Mouse (Mus musculus): ENCODE measurements around the gene Acvr1b.

Gene Acvr1b

DNA sequence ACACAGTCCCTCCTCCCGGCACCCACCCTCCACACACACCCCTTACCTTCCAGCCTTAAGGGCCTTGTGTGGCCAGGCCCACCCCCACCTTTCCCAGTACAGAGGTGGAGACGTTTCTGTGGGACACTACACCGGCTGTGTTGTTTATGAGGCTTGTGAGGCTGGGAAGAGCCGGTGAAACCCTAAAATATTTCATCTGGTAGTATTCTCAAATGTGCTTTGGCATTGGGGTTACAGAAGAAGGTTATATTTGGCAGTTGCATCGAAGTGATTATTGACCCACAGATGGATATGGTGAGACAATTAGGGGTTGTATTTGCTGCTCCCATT, 1.2 kb downstream of the Acvr1b start:
- DNase-seq (ENCODE audit: extremely low spot score) = no peak

DNA sequence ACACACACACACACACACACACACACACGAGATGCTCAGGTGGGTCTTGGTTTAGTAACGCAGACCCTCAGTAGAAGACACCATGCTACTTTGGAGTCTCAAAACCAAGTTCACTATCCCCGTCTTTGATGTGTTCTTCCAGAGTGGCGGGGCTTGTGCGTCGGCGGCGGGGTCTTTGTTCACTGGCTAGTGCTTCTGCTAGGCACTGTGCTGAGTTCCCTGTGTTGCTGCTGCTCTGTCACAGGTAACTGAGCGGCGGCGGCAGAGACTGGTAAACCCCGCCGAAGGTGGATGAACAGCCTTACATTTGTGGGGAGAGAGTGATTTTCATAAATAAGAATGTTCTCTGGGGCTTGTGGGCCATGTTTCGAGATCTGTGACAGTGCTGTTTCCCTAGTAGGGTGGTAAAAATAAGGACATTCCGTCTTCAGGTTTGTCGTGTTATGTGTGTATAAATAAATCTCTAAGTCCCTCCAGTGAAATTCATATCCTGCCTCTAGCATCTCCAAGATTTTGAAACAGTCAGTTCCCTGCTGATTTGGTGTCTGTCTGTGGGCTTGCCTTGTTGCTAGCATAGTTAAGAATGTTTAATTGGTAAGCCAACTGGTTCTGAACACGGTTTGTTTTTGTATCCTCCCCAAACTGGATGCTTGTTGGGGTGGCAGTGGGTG, 1.9 kb downstream of the Acvr1b start:
- DNase-seq (ENCODE audit: extremely low spot score) = no peak

DNA sequence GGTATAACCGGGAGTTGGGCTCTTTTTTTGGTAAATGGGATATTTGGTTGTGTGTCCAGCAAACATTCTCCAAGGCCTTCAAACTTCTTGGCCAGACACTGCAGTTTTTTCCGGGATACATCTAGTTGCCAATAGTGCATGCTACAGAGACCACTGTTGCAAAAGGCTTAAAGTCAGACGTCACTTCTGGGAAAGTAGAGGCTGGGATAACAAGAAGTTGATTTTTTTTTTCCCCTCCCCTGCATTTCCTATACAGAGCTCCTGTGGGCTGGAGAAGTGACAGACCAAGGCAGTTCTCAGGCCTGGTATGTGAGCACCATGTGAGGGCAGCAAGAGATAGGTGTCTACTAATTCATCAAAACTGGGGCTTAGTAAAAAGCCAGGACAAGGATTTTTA, 2.4 kb downstream of the Acvr1b start:
- no peak for DNase-seq (ENCODE audit: extremely low spot score)

DNA sequence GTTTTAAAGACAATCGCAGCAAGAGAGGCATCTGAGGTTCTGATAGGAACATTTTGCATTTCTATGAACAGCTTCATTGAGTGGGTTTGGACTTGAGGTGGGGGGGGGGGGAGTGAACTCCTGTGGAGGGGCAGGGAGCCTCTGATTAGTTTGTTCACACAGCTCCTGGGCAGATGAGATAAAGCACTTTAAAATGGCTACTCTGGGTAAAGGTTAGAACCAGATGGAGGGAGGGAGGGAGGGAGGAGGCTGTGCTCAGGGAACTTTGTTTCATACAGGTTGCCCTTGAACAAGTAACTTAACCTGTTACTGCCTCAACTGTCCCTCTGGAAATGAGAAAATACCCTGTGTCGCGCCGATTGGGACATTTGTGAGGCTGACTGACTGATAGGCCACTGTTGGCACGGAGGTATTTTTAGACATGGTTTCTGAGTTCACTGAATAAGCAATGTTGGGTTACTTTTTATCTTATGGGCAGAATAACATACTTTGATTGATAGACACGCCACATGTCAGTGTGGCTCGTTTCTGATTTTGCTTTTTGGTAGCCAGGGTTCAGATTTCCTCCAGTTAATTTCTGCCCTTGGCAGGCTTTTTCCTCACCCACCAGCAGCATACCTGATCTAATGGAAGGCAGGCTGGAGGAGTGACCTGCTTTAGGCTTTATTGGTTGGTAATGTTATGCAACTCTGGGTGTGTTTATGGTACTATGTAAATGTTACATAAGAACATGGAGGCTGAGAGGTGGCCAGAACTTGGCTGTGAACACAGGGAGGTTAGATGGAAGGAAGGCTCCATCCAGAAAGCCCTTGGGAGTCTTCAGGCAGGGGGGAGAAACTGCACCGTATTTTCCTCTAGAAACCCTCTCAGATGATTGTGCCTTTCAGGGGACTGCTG, 3.2 kb downstream of the Acvr1b start:
- no peak for DNase-seq (ENCODE audit: extremely low spot score)

DNA sequence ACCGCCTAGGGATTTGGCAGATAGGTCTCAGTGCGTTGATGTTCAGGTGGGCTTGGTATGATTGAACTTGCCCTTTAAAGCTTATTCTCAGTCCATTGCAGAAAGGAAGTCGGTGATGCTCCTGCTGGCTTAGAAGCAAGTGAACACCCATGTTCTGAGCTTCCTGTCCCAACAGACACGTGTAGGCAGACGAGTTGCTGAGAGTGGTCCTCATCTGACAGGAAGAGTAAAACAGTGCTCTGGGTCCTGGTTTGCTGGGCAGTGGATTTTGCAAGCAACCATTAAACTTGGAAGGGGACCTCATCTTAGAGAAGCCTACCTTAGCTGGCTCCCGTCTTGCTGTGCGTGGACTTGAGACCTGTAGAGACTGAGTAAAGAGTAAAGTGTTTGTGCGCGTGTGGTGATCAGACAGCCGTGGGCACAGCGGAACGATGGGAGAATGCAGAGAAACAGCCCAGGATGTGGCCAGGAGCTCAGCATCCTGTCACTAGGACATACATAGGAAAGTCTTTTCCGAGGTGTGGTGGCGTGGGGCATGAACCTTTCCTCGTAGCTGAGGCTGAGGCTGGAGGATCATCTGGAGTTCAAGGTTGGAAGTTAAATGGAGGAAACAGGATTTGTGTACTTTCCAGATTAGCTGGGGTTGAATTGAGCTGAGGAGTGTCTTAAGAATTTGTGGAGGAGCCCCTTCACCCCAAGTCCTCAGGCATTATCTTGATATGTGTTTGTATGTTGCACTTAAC, 6.7 kb downstream of the Acvr1b start:
- DNase-seq (ENCODE audit: extremely low spot score) = no peak

DNA sequence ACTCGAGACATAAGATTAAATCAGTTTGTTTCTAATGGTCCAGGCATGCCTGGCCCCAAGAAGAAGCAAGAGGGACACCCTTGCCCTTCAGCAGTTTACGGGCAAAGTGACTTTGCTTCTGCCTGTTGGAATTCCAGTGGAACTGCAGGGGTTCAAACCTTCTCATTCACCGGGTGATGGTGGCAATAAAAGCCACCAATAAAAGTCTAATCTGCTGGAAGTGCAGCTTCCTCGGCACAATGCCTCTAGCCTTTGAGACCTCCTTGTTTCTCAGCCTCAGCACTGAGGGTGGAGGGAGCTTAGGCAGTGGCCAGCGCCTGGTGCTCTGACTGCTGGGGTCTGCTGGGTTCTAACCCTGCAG, 7.2 kb downstream of the Acvr1b start:
- DNase-seq (ENCODE audit: extremely low spot score) = no peak

DNA sequence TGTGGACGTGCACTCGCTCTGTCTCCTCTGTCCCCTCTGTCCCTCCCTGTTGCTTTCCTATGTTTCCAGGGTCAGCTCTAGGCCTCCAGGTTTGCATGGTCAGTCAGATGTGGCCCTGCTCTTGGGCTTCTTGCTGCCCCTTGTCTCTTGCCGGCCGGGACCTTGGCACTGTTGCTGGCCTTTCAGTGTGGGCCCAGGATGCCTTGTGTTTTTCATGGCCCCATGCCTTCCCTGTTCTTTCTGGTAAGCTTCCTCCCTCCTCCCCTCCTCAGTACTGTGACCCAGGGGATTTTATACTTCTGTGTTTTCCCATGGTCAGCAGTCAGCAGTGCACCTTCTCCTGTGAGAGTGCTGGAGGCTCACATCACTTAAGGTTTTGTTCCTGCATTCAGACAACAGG, 7.6 kb downstream of the Acvr1b start:
- DNase-seq (ENCODE audit: extremely low spot score) = no peak

DNA sequence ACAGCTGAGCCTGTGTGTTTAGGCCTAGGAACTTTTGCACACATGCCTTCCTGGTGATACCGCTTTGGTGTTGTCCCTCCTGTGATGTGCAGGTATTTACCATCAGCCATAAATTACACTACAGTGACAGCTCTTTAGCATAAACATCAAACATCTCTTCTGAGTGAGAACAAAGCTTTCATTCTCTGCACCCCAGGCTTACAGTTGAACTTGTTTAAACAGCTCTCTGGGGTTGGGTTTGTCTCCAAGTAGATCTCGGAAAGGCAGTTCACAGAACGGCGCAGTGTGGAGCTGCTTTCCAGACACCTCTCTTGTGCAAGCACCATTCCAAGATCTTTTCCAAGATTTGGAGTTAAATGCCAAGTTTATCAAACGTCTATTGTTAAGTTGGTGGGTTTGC, 8.8 kb downstream of the Acvr1b start:
- no peak for DNase-seq (ENCODE audit: extremely low spot score)

DNA sequence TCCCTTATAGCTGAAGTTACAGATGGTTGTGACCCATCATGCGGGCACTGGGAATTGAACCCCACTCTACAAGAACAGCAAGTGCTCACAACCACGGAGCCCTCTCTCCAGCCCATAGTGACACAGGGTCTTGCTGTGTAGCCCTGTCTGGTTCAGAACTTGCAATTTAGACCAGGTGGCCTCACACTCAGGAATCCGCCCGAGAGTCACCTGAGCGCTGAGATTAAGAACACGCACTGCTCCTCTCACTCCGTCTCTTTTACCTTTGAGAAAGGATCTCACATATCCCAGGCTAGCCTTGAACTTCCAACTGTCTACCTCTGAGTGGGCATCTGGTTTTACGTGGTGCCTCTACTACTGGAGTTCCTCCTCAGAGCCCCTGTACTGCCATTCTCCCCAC, 10.4 kb downstream of the Acvr1b start:
- DNase-seq (ENCODE audit: extremely low spot score) = no peak

DNA sequence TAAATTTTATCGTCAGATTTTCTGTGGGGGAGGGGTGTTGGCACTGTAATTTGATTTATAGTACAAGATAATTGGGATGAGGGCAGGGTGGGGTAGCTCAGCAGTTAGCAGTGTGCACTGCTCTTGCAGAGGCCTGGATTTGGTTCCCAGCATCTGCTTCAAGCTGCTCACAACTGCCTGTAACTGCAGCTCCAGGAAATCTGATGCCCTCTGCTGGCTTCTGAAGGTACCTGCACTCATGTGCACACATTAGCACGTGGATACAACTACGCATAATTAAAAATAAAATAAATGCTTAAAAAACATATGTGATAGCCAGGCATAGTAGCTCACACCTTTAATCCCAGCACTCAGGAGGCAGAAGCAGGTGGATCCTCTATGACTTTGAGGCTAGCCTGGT, 11.7 kb downstream of the Acvr1b start:
- DNase-seq (ENCODE audit: extremely low spot score) = no peak

DNA sequence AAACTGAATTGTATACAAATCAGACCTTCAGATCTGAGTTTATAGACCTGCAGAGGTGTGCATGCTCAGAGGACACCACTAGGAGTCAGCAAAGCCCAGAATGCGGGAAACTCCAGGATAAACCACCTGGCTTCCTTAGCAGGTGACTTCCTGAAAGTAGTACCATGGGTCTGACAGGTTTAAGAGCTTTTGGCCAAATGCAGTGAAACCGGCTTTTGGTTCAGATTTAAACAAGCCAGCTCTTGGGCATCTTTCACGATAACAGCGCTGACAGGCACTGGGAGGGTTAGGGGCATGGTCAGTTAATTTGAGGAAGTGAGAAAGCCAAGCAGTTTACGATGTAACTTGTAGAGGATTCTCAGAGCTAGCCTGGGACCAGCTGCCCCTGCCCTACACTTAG, 14.0 kb downstream of the Acvr1b start:
- DNase-seq (ENCODE audit: extremely low spot score) = no peak

DNA sequence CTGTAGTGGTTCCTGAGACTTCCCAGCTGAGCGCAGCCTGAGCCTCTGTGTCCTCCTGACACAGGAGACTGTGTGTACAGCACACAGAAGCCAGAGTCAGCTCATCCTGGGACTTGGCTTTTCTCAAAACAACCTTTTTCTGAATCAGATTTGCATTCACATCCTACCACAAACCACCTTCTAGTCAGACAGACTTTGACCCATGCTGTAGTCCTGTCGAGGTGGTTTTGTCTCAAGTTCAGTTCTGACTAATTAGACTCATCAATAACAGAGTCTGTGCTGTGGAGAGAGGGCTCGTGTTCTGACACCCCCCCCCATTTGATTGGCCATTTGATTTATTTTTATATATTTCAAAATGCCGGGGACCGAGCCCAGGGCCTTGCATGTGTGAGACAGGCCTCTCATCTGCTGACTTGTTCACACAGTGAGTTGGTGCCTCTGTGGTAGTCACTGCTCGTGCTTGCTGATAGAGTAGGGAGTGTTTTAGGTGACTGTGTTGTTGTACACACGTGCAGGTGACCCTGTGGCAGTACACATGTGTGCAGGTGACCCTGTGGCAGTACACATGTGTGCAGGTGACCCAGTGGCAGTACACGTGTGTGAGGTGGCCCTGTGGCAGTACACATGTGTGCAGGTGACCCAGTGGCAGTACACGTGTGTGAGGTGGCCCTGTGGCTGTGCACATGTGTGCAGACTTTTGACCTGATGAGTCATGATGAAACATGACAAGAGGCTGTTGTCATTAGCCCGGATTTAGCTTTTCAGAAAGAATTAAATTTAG, 16.3 kb downstream of the Acvr1b start:
- no peak for DNase-seq (ENCODE audit: extremely low spot score)

DNA sequence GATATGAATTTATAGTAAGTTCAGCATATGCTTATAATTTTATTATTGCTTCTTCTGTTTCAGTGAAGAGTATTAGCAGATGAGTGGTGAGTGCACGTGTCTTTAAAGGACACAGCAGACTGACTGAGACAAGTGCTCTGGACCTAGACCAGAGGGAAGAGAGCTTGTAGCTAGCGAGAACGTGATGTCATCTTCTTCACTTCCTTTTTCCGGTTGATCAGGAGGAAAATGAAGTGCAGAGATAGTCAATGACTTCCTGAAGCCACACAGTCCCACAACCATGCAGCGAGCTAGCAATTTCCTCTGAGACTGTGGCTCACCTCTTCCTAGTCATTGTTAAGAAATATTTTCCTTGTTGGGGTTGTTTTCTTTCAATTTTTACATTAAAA, 16.9 kb downstream of the Acvr1b start:
- no peak for DNase-seq (ENCODE audit: extremely low spot score)

DNA sequence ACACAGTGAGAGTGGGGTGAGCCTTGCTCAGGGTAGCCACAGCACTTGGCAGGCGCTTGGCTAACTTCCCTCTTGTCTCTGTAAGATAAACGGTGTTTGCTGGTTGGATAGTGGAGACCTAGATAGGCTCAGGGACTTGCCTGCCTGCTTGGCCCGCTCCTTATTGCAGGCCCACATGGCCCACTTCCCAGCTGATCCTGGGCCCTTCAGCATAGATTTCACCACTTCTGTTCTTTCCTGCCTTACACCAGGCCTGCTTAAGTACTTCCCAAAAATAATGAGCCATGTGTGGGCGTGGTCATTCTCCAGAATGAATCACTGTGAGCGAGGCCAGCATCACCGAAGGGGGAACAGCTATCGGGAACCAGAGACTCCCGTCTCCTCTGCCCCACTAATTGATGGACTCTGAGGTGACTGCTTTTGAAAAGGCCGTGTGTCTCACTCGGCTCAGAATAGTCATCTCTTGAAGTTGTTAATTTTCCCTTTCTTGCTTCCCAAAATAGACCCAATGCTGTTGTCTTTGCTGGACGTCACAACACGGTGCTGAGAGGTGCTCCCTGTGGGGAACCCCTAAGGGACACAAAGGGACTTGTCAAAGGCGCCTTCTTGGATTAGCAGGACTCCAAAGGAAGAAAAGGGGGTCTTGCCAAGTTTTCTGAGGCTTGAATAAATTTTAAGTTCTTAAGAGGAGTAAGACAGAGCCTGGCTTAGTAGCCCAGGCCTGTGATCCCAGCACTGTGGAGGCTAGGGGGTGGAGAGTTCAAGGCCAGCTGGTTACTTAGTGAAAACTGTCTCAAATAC, 17.8 kb downstream of the Acvr1b start:
- no peak for DNase-seq (ENCODE audit: extremely low spot score)

DNA sequence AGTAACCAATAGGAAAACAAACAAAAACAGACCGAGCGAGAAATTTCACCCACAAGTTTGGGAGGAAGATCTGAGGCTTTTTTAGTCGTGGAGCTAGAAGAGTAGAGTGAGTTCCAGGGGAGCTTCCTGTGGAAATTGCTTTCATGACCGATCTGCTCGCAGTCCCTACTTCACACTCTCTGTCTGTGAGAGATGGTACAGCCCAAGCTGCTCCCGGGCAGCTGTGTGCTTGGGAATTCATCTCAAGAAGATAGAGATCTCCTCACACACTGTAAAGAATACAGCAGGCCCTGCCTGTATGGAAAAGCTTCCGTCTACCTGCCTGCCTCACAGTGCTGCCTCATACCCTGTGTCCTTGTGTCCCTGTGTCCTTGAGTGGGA, 18.4 kb downstream of the Acvr1b start:
- DNase-seq (ENCODE audit: extremely low spot score) = no peak

DNA sequence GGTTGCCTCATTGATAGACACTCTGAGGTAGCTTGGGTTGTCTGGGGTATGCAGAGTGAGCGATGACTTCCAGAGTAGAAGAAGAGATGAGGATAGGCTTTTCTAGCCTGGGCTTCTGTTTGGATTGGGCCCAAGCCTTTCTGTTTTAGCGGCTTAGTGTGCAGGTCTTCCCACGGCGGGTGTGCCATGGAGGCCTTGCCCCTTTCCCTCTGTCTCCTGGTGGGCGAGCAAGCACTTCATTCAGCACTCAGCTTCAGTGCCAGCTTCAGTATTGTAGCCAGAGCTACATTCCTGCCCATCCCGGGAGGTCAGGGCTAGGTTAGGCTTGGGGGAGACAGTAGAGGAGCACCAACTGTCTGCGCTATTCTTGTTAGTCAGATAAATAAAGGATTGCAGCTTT, 18.8 kb downstream of the Acvr1b start:
- no peak for DNase-seq (ENCODE audit: extremely low spot score)

DNA sequence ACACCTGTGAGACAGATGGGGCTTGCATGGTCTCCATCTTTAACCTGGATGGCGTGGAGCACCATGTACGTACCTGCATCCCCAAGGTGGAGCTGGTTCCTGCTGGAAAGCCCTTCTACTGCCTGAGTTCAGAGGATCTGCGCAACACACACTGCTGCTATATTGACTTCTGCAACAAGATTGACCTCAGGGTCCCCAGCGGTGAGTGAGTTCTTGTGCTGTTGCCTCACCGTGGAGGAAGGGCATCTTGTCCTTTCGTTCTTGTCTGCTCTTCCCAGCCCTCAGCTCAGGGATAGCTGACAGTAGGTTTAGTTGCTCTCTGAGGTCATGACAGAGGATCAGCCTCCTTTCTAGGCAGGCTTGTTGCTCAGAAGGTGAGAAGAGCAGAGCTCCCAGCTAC, 20.1 kb downstream of the Acvr1b start:
- no peak for DNase-seq (ENCODE audit: extremely low spot score)

DNA sequence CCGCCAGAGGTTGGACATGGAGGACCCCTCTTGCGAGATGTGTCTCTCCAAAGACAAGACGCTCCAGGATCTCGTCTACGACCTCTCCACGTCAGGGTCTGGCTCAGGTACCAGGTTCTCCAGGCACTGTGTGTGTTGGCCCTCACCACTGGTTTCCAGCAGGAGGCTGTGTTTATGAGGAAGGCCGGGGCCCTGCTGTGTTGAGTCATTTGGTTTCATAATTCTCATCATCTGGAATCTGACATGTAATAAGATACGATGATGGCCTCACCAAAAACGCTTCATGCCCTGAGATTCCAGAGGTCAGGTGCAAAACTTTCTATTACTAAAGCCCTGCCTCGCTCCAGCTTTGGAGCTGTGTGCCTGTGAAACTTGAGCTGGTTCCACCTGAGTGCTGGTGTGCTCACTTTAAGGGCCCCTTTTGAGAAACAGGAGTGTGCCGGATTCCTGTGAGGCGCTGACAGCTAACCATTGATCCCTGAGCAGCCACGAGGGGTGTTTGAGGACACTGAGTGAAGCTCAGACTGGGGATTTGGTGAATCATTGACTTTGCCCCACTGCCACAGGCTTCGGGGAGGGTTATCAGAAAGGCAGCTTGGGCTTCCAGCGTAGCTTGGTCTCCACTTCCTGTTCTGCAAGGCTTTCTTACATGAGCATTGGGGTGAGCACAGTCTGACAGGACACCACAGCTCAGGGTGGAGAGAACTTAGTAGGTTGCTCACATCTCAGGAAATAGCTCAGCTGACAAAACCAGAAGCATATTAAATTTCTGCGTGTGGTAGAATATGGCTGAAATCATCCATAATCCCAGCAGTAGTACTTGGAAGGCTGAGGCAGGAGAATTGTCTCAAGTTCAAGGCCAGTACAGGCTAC, 21.3 kb downstream of the Acvr1b start:
- no peak for DNase-seq (ENCODE audit: extremely low spot score)

DNA sequence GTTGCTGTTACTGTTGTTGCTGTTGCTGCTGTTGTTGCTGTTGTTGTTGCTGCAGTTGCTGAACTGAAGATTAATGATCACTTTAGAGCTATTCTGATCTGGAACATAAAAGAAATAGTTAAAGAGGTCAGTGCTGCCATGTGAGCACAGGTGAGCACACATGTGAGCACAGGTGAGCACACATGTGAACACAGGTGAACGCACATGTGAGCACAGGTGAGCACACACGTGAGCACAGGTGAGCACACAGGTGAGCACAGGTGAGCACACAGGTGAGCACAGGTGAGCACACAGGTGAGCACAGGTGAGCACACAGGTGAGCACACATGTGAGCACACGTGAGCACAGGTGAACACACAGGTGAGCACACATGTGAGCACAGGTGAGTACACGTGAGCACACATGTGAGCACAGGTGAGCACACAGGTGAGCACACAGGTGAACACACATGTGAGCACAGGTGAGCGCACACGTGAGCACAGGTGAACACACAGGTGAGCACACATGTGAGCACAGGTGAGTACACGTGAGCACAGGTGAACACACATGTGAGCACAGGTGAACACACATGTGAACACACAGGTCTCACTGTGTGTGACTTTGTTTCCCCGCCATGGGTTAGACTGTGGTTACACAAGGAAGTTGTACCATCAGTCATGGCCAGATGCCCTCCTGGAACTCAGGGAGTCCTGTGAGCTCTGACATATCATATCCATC, 22.4 kb downstream of the Acvr1b start:
- no peak for DNase-seq (ENCODE audit: extremely low spot score)

DNA sequence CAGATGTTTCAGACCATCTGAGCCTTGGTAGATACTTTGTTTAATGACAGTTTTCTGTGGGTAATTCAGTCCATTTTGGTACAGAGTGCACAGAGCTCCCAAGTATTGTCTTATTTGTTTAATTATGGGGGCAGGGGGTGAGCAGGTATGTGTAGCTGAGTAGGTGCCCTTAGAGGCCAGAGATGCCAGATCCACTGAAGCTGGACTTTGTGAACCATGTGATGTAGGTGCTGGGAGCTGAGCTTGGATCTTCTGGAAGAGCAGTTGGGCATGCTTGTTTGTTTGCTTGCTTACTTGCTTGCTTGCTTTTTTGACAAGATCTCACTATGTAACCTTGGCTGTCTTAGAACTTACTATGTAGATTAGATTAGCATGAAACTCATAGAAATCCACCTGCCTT, 23.1 kb downstream of the Acvr1b start:
- DNase-seq (ENCODE audit: extremely low spot score) = no peak

Measured in embryo, embryonic 9.5 days (tissue).